Mouse (Mus musculus): ENCODE results near the gene Tbk1. TPM values are rescaled to one million over a fixed set of nuclear protein-coding genes. Genes with fewer than 3 reads are reported as not detected.
A peak's percentile ranks its signal among the peaks of the same experiment; 100 is the strongest.

The Tbk1 gene
- polyA plus RNA-seq, 1 experiment = 7.0 TPM

GRCm38 (mm10) chr10:121591106-121591505 is 4.5 kb upstream of the Tbk1 start:
- H3K36me3 ChIP-seq (ENCODE audit: control insufficient read depth, insufficient read depth, low read length) = no peaks in the 10 kb centered on the region; the same call in 1 of the 2 replicates
- H3K27me3 ChIP-seq (ENCODE audit: control insufficient read depth, insufficient read depth, low read length) = no peaks in the 10 kb centered on the region
- TF ChIP-seq POLR2A (IDR thresholded peaks at IDR 0.05; ENCODE audit: control insufficient read depth, low read depth, low read length) = no peak
- no peak for TF ChIP-seq CTCF (IDR thresholded peaks at IDR 0.05; ENCODE audit: control insufficient read depth, insufficient read depth, insufficient replicate concordance, low read depth, low read length)
- H3K27ac ChIP-seq (ENCODE audit: control insufficient read depth, insufficient read depth, low read depth, low read length) = no peak overlapping the region
- H3K4me3 ChIP-seq (ENCODE audit: control insufficient read depth, low read depth, low read length) = no peak overlapping the region
- peaks cover 1% of the 10 kb centered on the region; the same call in 1 of the 2 replicates for H3K4me1 ChIP-seq (ENCODE audit: control insufficient read depth, insufficient read depth, low read length)

DNA sequence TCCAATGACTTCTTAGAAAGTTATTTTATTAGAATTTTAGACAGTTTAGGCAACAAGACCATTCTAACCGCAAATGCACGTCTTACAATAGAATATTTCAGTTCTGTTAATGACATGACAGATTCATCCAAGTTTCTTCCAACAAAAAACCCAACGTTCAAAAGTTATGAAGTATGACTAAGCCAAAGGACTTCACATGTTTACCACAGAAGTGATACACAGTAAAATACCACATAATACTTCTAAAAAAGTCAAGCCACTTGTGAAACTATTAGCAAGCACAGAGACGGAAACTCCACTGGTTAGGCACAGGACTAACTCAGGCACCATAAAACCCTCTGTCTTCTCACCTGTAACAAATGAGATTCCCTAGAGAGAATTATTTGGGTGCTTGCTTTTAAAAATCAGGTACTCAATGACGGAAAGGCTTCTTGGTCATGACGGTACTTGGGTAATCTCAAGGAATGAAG is 819 bp upstream of the Tbk1 start:
- TF ChIP-seq CTCF (IDR thresholded peaks at IDR 0.05; ENCODE audit: control insufficient read depth, insufficient read depth, insufficient replicate concordance, low read depth, low read length) (no peak), POLR2A (IDR thresholded peaks at IDR 0.05; ENCODE audit: control insufficient read depth, low read depth, low read length) (no peak)
- peaks cover 2% of the 10 kb centered on the region; the same call in 1 of the 2 replicates for H3K4me1 ChIP-seq (ENCODE audit: control insufficient read depth, insufficient read depth, low read length)
- H3K27me3 ChIP-seq (ENCODE audit: control insufficient read depth, insufficient read depth, low read length) = no peaks in the 10 kb centered on the region
- no peak overlapping the region for H3K27ac ChIP-seq (ENCODE audit: control insufficient read depth, insufficient read depth, low read depth, low read length)
- no peaks in the 10 kb centered on the region; the same call in 1 of the 2 replicates for H3K36me3 ChIP-seq (ENCODE audit: control insufficient read depth, insufficient read depth, low read length)
- H3K4me3 ChIP-seq (ENCODE audit: control insufficient read depth, low read depth, low read length) = no peak overlapping the region

- Histone ChIP-seq H3K36me3 (ENCODE audit: control insufficient read depth, insufficient read depth, low read length) (no peaks in the 10 kb centered on the region; the same call in 1 of the 2 replicates), H3K4me3 (ENCODE audit: control insufficient read depth, low read depth, low read length) (peak overlapping the region; percentile 93), H3K27ac (ENCODE audit: control insufficient read depth, insufficient read depth, low read depth, low read length) (peak overlapping the region; percentile 80), H3K4me1 (ENCODE audit: control insufficient read depth, insufficient read depth, low read length) (peaks cover 2% of the 10 kb centered on the region; the same call in 1 of the 2 replicates), H3K27me3 (ENCODE audit: control insufficient read depth, insufficient read depth, low read length) (no peaks in the 10 kb centered on the region)
- TF ChIP-seq POLR2A (IDR thresholded peaks at IDR 0.05; ENCODE audit: control insufficient read depth, low read depth, low read length) (no peak), CTCF (IDR thresholded peaks at IDR 0.05; ENCODE audit: control insufficient read depth, insufficient read depth, insufficient replicate concordance, low read depth, low read length) (no peak)
Measured at GRCm38 (mm10) chr10:121585791-121586642, 570 bp downstream of the Tbk1 start.

DNA sequence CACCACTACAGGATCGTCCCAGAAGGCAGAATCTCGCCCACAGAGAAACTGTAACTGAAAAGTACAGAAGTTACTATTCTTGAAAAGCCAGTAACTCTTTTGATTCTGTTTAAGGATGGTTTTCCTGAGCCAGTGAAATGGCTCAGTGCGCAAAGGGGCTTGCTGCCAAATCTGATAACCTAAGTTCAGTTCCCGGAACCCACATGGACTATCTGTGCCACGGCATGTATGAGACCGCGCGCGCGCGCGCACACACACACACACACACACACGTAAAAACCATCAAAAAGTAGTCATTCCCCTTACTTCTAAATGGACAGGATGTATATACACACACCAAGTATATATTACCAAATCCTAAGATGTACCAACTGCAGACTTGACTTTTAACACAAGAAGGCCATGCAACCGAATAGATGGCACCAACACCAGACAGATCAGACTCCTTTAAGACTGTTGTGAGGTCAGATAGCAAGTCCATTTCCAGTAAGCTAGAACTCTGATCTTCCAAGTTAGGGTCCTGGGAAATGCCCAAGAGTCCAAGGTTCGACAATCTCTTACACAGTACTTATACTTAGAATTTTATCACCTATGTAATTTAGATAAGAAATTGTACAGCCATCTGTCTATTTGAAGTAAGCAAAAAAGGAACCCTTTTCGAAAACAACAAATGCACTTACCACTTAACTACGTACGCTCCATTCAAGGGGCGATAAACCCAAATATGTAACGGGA is 1.4 kb downstream of the Tbk1 start:
- no peak overlapping the region for H3K27ac ChIP-seq (ENCODE audit: control insufficient read depth, insufficient read depth, low read depth, low read length)
- H3K4me1 ChIP-seq (ENCODE audit: control insufficient read depth, insufficient read depth, low read length) = peaks cover 2% of the 10 kb centered on the region; the same call in 1 of the 2 replicates
- no peaks in the 10 kb centered on the region for H3K27me3 ChIP-seq (ENCODE audit: control insufficient read depth, insufficient read depth, low read length)
- H3K36me3 ChIP-seq (ENCODE audit: control insufficient read depth, insufficient read depth, low read length) = no peaks in the 10 kb centered on the region; the same call in 1 of the 2 replicates
- TF ChIP-seq CTCF (IDR thresholded peaks at IDR 0.05; ENCODE audit: control insufficient read depth, insufficient read depth, insufficient replicate concordance, low read depth, low read length) (no peak), POLR2A (IDR thresholded peaks at IDR 0.05; ENCODE audit: control insufficient read depth, low read depth, low read length) (no peak)
- no peak overlapping the region for H3K4me3 ChIP-seq (ENCODE audit: control insufficient read depth, low read depth, low read length)

- Histone ChIP-seq H3K27me3 (ENCODE audit: control insufficient read depth, insufficient read depth, low read length) (no peaks in the 10 kb centered on the region), H3K27ac (ENCODE audit: control insufficient read depth, insufficient read depth, low read depth, low read length) (no peak overlapping the region), H3K36me3 (ENCODE audit: control insufficient read depth, insufficient read depth, low read length) (no peaks in the 10 kb centered on the region; the same call in 1 of the 2 replicates), H3K4me3 (ENCODE audit: control insufficient read depth, low read depth, low read length) (no peak overlapping the region), H3K4me1 (ENCODE audit: control insufficient read depth, insufficient read depth, low read length) (peaks cover 2% of the 10 kb centered on the region; the same call in 1 of the 2 replicates)
- TF ChIP-seq POLR2A (IDR thresholded peaks at IDR 0.05; ENCODE audit: control insufficient read depth, low read depth, low read length) = no peak
- TF ChIP-seq CTCF (IDR thresholded peaks at IDR 0.05; ENCODE audit: control insufficient read depth, insufficient read depth, insufficient replicate concordance, low read depth, low read length) = no peak
Measured at GRCm38 (mm10) chr10:121584033-121584432, 2.6 kb downstream of the Tbk1 start.

- no peaks in the 10 kb centered on the region for H3K27me3 ChIP-seq (ENCODE audit: control insufficient read depth, insufficient read depth, low read length)
- H3K4me3 ChIP-seq (ENCODE audit: control insufficient read depth, low read depth, low read length) = no peak overlapping the region
- peaks cover 2% of the 10 kb centered on the region; the same call in 1 of the 2 replicates for H3K4me1 ChIP-seq (ENCODE audit: control insufficient read depth, insufficient read depth, low read length)
- H3K36me3 ChIP-seq (ENCODE audit: control insufficient read depth, insufficient read depth, low read length) = no peaks in the 10 kb centered on the region; the same call in 1 of the 2 replicates
- H3K27ac ChIP-seq (ENCODE audit: control insufficient read depth, insufficient read depth, low read depth, low read length) = no peak overlapping the region
- no peak for TF ChIP-seq POLR2A (IDR thresholded peaks at IDR 0.05; ENCODE audit: control insufficient read depth, low read depth, low read length)
- no peak for TF ChIP-seq CTCF (IDR thresholded peaks at IDR 0.05; ENCODE audit: control insufficient read depth, insufficient read depth, insufficient replicate concordance, low read depth, low read length)
Measured at GRCm38 (mm10) chr10:121583016-121583415, 3.6 kb downstream of the Tbk1 start.

GRCm38 (mm10) chr10:121582287-121582686 is 4.3 kb downstream of the Tbk1 start:
- H3K27ac ChIP-seq (ENCODE audit: control insufficient read depth, insufficient read depth, low read depth, low read length) = no peak overlapping the region
- no peak overlapping the region for H3K4me3 ChIP-seq (ENCODE audit: control insufficient read depth, low read depth, low read length)
- no peaks in the 10 kb centered on the region; the same call in 1 of the 2 replicates for H3K36me3 ChIP-seq (ENCODE audit: control insufficient read depth, insufficient read depth, low read length)
- H3K27me3 ChIP-seq (ENCODE audit: control insufficient read depth, insufficient read depth, low read length) = no peaks in the 10 kb centered on the region
- H3K4me1 ChIP-seq (ENCODE audit: control insufficient read depth, insufficient read depth, low read length) = peaks cover 2% of the 10 kb centered on the region; the same call in 1 of the 2 replicates
- TF ChIP-seq CTCF (IDR thresholded peaks at IDR 0.05; ENCODE audit: control insufficient read depth, insufficient read depth, insufficient replicate concordance, low read depth, low read length) (no peak), POLR2A (IDR thresholded peaks at IDR 0.05; ENCODE audit: control insufficient read depth, low read depth, low read length) (no peak)
